Mouse (Mus musculus): ENCODE results near the gene Dntt. TPM values are rescaled to one million over a fixed set of nuclear protein-coding genes. Genes with fewer than 3 reads are reported as not detected.

The Dntt gene
- total and polyA plus RNA-seq, 2 experiments from 2014 or later: 0.08 TPM; not detected in 1

- TF ChIP-seq CTCF (IDR thresholded peaks at IDR 0.05; ENCODE audit: low read depth): no peak
- Histone ChIP-seq H3K9ac (replicated peaks; ENCODE audit: low read length) (no peak overlapping the region), H3K9me3 (ENCODE audit: low read length) (no peaks in the 10 kb centered on the region), H3K4me3 (ENCODE audit: low read length) (no peak overlapping the region), H3K36me3 (ENCODE audit: insufficient read depth, low read length) (no peaks in the 10 kb centered on the region), H3K4me2 (ENCODE audit: low read depth, low read length) (no peak overlapping the region), H3K27ac (no peak overlapping the region), H3K27me3 (ENCODE audit: insufficient read depth, low read length) (no peaks in the 10 kb centered on the region), H3K4me1 (ENCODE audit: insufficient read depth, low read length) (peaks cover 4% of the 10 kb centered on the region; the same call in 1 of the 2 replicates)
- WGBS: 27% methylated on average over 3 of the region's 3 CpGs
- ATAC-seq (peak; percentile 74), DNase-seq (ENCODE audit: low spot score) (peak; percentile 27)
Measured at GRCm38 (mm10) chr19:41081589-41081988, 52.5 kb downstream of the Dntt start.

- Histone ChIP-seq H3K27ac (no peak overlapping the region), H3K9me3 (ENCODE audit: low read length) (no peaks in the 10 kb centered on the region), H3K4me2 (ENCODE audit: low read depth, low read length) (no peak overlapping the region), H3K9ac (replicated peaks; ENCODE audit: low read length) (no peak overlapping the region), H3K4me3 (ENCODE audit: low read length) (no peak overlapping the region), H3K36me3 (ENCODE audit: insufficient read depth, low read length) (no peaks in the 10 kb centered on the region), H3K27me3 (ENCODE audit: insufficient read depth, low read length) (no peaks in the 10 kb centered on the region; the same call in 1 of the 2 replicates), H3K4me1 (ENCODE audit: insufficient read depth, low read length) (peaks cover 4% of the 10 kb centered on the region; the same call in 1 of the 2 replicates)
- WGBS: 90% methylated on average over 14 of the region's 14 CpGs
- no peak for DNase-seq (ENCODE audit: low spot score)
- no peak for TF ChIP-seq CTCF (IDR thresholded peaks at IDR 0.05; ENCODE audit: low read depth)
- no peak for ATAC-seq
Measured at GRCm38 (mm10) chr19:41083646-41084045, 54.6 kb downstream of the Dntt start.

- Histone ChIP-seq H3K4me3 (ENCODE audit: low read length) (no peak overlapping the region), H3K36me3 (ENCODE audit: insufficient read depth, low read length) (no peaks in the 10 kb centered on the region), H3K27me3 (ENCODE audit: insufficient read depth, low read length) (no peaks in the 10 kb centered on the region; the same call in 1 of the 2 replicates), H3K9me3 (ENCODE audit: low read length) (no peaks in the 10 kb centered on the region), H3K9ac (replicated peaks; ENCODE audit: low read length) (no peak overlapping the region), H3K4me1 (ENCODE audit: insufficient read depth, low read length) (peaks cover 3% of the 10 kb centered on the region; the same call in 1 of the 2 replicates), H3K27ac (no peak overlapping the region), H3K4me2 (ENCODE audit: low read depth, low read length) (no peak overlapping the region)
- TF ChIP-seq CTCF (IDR thresholded peaks at IDR 0.05; ENCODE audit: low read depth): no peak
- DNase-seq (ENCODE audit: low spot score): no peak
- ATAC-seq: no peak
- WGBS: 88% methylated on average over 6 of the region's 6 CpGs
Measured at GRCm38 (mm10) chr19:41086289-41086688, 57.2 kb downstream of the Dntt start.

- Histone ChIP-seq H3K4me3 (ENCODE audit: low read length) (no peak overlapping the region), H3K9me3 (ENCODE audit: low read length) (no peaks in the 10 kb centered on the region), H3K9ac (replicated peaks; ENCODE audit: low read length) (no peak overlapping the region), H3K27ac (no peak overlapping the region), H3K4me2 (ENCODE audit: low read depth, low read length) (no peak overlapping the region), H3K4me1 (ENCODE audit: insufficient read depth, low read length) (no peaks in the 10 kb centered on the region), H3K27me3 (ENCODE audit: insufficient read depth, low read length) (no peaks in the 10 kb centered on the region; the same call in 1 of the 2 replicates), H3K36me3 (ENCODE audit: insufficient read depth, low read length) (no peaks in the 10 kb centered on the region)
- DNase-seq (ENCODE audit: low spot score) (peak; percentile 91), ATAC-seq (peak; percentile 76)
- WGBS: 7% methylated on average over 2 of the region's 2 CpGs
- peak; percentile 95 for TF ChIP-seq CTCF (IDR thresholded peaks at IDR 0.05; ENCODE audit: low read depth)
Measured at GRCm38 (mm10) chr19:41086700-41087099, 57.6 kb downstream of the Dntt start.

GRCm38 (mm10) chr19:41087901-41088300, 58.8 kb downstream of the Dntt start:
- no peak for TF ChIP-seq CTCF (IDR thresholded peaks at IDR 0.05; ENCODE audit: low read depth)
- 46% methylated on average over 4 of the region's 4 CpGs for WGBS
- H3K9me3 ChIP-seq (ENCODE audit: low read length): no peaks in the 10 kb centered on the region

GRCm38 (mm10) chr19:41088491-41088890, 59.4 kb downstream of the Dntt start:
- no peak for DNase-seq (ENCODE audit: low spot score)

More at GRCm38 (mm10) chr19:41087901-41088300, 58.8 kb downstream of the Dntt start:
- H3K4me3 ChIP-seq (ENCODE audit: low read length): no peak overlapping the region
- no peak overlapping the region for H3K4me2 ChIP-seq (ENCODE audit: low read depth, low read length)
- ATAC-seq (no peak), DNase-seq (ENCODE audit: low spot score) (no peak)
- no peak overlapping the region for H3K27ac ChIP-seq
- H3K9ac ChIP-seq (replicated peaks; ENCODE audit: low read length): no peak overlapping the region
- no peaks in the 10 kb centered on the region for H3K36me3 ChIP-seq (ENCODE audit: insufficient read depth, low read length)
- H3K27me3 ChIP-seq (ENCODE audit: insufficient read depth, low read length): no peaks in the 10 kb centered on the region; the same call in 1 of the 2 replicates
- no peaks in the 10 kb centered on the region for H3K4me1 ChIP-seq (ENCODE audit: insufficient read depth, low read length)

GRCm38 (mm10) chr19:41089833-41090232, 60.8 kb downstream of the Dntt start:
- Histone ChIP-seq H3K9me3 (ENCODE audit: low read length) (no peaks in the 10 kb centered on the region), H3K36me3 (ENCODE audit: insufficient read depth, low read length) (no peaks in the 10 kb centered on the region), H3K4me2 (ENCODE audit: low read depth, low read length) (no peak overlapping the region), H3K27ac (no peak overlapping the region), H3K4me3 (ENCODE audit: low read length) (no peak overlapping the region), H3K9ac (replicated peaks; ENCODE audit: low read length) (no peak overlapping the region), H3K27me3 (ENCODE audit: insufficient read depth, low read length) (no peaks in the 10 kb centered on the region; the same call in 1 of the 2 replicates), H3K4me1 (ENCODE audit: insufficient read depth, low read length) (no peaks in the 10 kb centered on the region)
- WGBS: 13% methylated on average over 5 of the region's 5 CpGs
- peak; percentile 93 for TF ChIP-seq CTCF (IDR thresholded peaks at IDR 0.05; ENCODE audit: low read depth)
- ATAC-seq: peak; percentile 64
- peak; percentile 92 for DNase-seq (ENCODE audit: low spot score)

More at GRCm38 (mm10) chr19:41088491-41088890, 59.4 kb downstream of the Dntt start:
- no peak for TF ChIP-seq CTCF (IDR thresholded peaks at IDR 0.05; ENCODE audit: low read depth)
- no peak for ATAC-seq
- H3K27me3 ChIP-seq (ENCODE audit: insufficient read depth, low read length): no peaks in the 10 kb centered on the region; the same call in 1 of the 2 replicates
- WGBS: 46% methylated on average over 18 of the region's 18 CpGs
- no peak overlapping the region for H3K9ac ChIP-seq (replicated peaks; ENCODE audit: low read length)
- H3K4me3 ChIP-seq (ENCODE audit: low read length): no peak overlapping the region
- no peaks in the 10 kb centered on the region for H3K9me3 ChIP-seq (ENCODE audit: low read length)
- H3K4me2 ChIP-seq (ENCODE audit: low read depth, low read length): 0 out of 2 replicates have a peak overlapping the region, but pooled peaks have one; percentile 28
- H3K36me3 ChIP-seq (ENCODE audit: insufficient read depth, low read length): no peaks in the 10 kb centered on the region
- no peaks in the 10 kb centered on the region for H3K4me1 ChIP-seq (ENCODE audit: insufficient read depth, low read length)
- no peak overlapping the region for H3K27ac ChIP-seq
